11 mouse cellular contexts compared by ENCODE assay signal in genomic region chr8:94991454-94991994, GRCm38 (mm10). TPM values are rescaled to one million over a fixed set of nuclear protein-coding genes. Genes with fewer than 3 reads are reported as not detected.
DNase-seq lines count a peak whose midpoint lies in the region; ATAC-seq lines count a peak whose summit lies in the region.
"Had no signal": no experiment of that assay in that cellular context is flagged by ENCODE, and none has a peak within 500 bp of the region (broad histone marks: within the 10 kb centered on the region; RNA-seq: fewer than 3 reads in every experiment).

No protein-coding gene starts in this region.

- no peak overlapping the region for H3K9ac ChIP-seq in hindbrain, embryonic 14.5 days
- H3K9ac ChIP-seq in midbrain, embryonic 16.5 days (ENCODE audit: low read depth, low read length), result no peak overlapping the region

- H3K4me3 ChIP-seq in embryonic facial prominence, embryonic 10.5 days, result no peak overlapping the region
- H3K4me3 ChIP-seq in hindbrain, embryonic 14.5 days (replicated peaks; ENCODE audit: low read length), result no peak overlapping the region
- H3K4me3 ChIP-seq in midbrain, embryonic 16.5 days (ENCODE audit: low read depth, low read length), result no peak overlapping the region

- no peaks in the 10 kb centered on the region for H3K36me3 ChIP-seq in embryonic facial prominence, embryonic 10.5 days (replicated peaks)
- no peaks in the 10 kb centered on the region for H3K36me3 ChIP-seq in hindbrain, embryonic 14.5 days (replicated peaks; ENCODE audit: control insufficient read depth, insufficient read depth)
- H3K36me3 ChIP-seq in midbrain, embryonic 16.5 days (ENCODE audit: control insufficient read depth, insufficient read depth, low read length), result no peaks in the 10 kb centered on the region

- H3K27me3 ChIP-seq in embryonic facial prominence, embryonic 10.5 days (replicated peaks; ENCODE audit: low read depth, poor library complexity, severe bottlenecking), result peaks cover 4% of the 10 kb centered on the region; the same call in 1 of the 2 replicates
- no peaks in the 10 kb centered on the region for H3K27me3 ChIP-seq in hindbrain, embryonic 14.5 days (ENCODE audit: control insufficient read depth, insufficient read depth, low read length)
- H3K27me3 ChIP-seq in midbrain, embryonic 16.5 days (ENCODE audit: control insufficient read depth, insufficient read depth, low read depth, low read length), result no peaks in the 10 kb centered on the region

- intact Hi-C loops in left cerebral cortex, postnatal 4 days (cut with DNase I), result no loop called here

- H3K4me2 ChIP-seq in hindbrain, embryonic 14.5 days (replicated peaks), result no peak overlapping the region
- H3K4me2 ChIP-seq in midbrain, embryonic 16.5 days (ENCODE audit: low read length), result no peak overlapping the region

- H3K4me1 ChIP-seq in embryonic facial prominence, embryonic 10.5 days, result peaks cover 72% of the 10 kb centered on the region
- peaks cover 40% of the 10 kb centered on the region for H3K4me1 ChIP-seq in hindbrain, embryonic 14.5 days (replicated peaks; ENCODE audit: control insufficient read depth, insufficient read depth, low read length)
- peaks cover 32% of the 10 kb centered on the region for H3K4me1 ChIP-seq in midbrain, embryonic 16.5 days (ENCODE audit: control insufficient read depth, insufficient read depth, low read length)

- DNase-seq in kidney, adult 9 months, result peak; percentile 59
- no peak for DNase-seq in kidney, postnatal 14 days
- DNase-seq in embryonic facial prominence, embryonic 10.5 days (ENCODE audit: low spot score), result no peak
- no peak for DNase-seq in hindbrain, embryonic 14.5 days (ENCODE audit: low spot score)
- DNase-seq in embryo, embryonic 11 days, result no peak
- DNase-seq in left cerebral cortex, postnatal 4 days, result no peak
- DNase-seq in layer of hippocampus, postnatal 14 days (ENCODE audit: low spot score in 2 of 2), result no peak
- DNase-seq: cerebellum, adult 2 months; heart, postnatal 36 days; lung, postnatal 4 days had no signal

- WGBS in embryonic facial prominence, embryonic 10.5 days, result 81% methylated on average over 9 of the region's 9 CpGs
- 77% methylated on average over 9 of the region's 9 CpGs for WGBS in hindbrain, embryonic 14.5 days
- 81% methylated on average over 9 of the region's 9 CpGs for WGBS in midbrain, embryonic 16.5 days

- H3K27ac ChIP-seq in embryonic facial prominence, embryonic 10.5 days (replicated peaks), result peak overlapping the region; percentile 90
- peak overlapping the region; percentile 98 for H3K27ac ChIP-seq in hindbrain, embryonic 14.5 days
- peak overlapping the region; percentile 73; the same call in 1 of the 2 replicates for H3K27ac ChIP-seq in midbrain, embryonic 16.5 days (ENCODE audit: low read length)

- no peak for ATAC-seq in hindbrain, embryonic 14.5 days (ENCODE audit: low FRiP score)
- no peak for ATAC-seq in midbrain, embryonic 16.5 days

- H3K9me3 ChIP-seq in embryonic facial prominence, embryonic 10.5 days, result no peaks in the 10 kb centered on the region
- no peaks in the 10 kb centered on the region for H3K9me3 ChIP-seq in hindbrain, embryonic 14.5 days (ENCODE audit: control insufficient read depth, low read length)
- no peaks in the 10 kb centered on the region for H3K9me3 ChIP-seq in midbrain, embryonic 16.5 days (replicated peaks; ENCODE audit: control insufficient read depth, low read length, poor library complexity, severe bottlenecking)

RNA-seq across cellular contexts. Expression of gene Adgrg1, which starts 17.0 kb away (rescaled TPM):
- 32.9 and 38.2 TPM in 2 replicates for polyA plus RNA-seq in embryonic facial prominence, embryonic 10.5 days (2016; fragmentation: Nextera tagmentation; extraction: Ambion mirVana)
- polyA plus RNA-seq in hindbrain, embryonic 14.5 days (2014; fragmentation: Nextera tagmentation; extraction: Ambion mirVana), result 115 and 123 TPM in 2 replicates
- polyA plus RNA-seq in midbrain, embryonic 16.5 days (2015; fragmentation: Nextera tagmentation; extraction: Ambion mirVana), result 147 and 153 TPM in 2 replicates
- 100 to 1,000 TPM; 125 to 153 TPM for total RNA-seq in left cerebral cortex, postnatal 4 days (2021)
- 100 to 1,000 TPM; 113 to 146 TPM for total RNA-seq in layer of hippocampus, postnatal 14 days (2021)

RNA-seq across cellular contexts. Expression of gene Adgrg3, which starts 26.0 kb away (rescaled TPM):
- polyA plus RNA-seq in embryonic facial prominence, embryonic 10.5 days (2016; fragmentation: Nextera tagmentation; extraction: Ambion mirVana), result 3.1 and 3.5 TPM in 2 replicates
- 1.1 and 1.2 TPM in 2 replicates for polyA plus RNA-seq in hindbrain, embryonic 14.5 days (2014; fragmentation: Nextera tagmentation; extraction: Ambion mirVana)
- polyA plus RNA-seq in midbrain, embryonic 16.5 days (2015; fragmentation: Nextera tagmentation; extraction: Ambion mirVana), result 0.56 and 0.64 TPM in 2 replicates
- 1 to 10 TPM; 1.1 to 2.1 TPM for total RNA-seq in left cerebral cortex, postnatal 4 days (2021)
- under 1 TPM in 1 of 2 experiments, not detected in 1; 0.48 TPM for total RNA-seq in layer of hippocampus, postnatal 14 days (2021)
